Mouse (Mus musculus): ENCODE data around the gene Ttc7. TPM values are rescaled to one million over a fixed set of nuclear protein-coding genes. Genes with fewer than 3 reads are reported as not detected.

The Ttc7 gene
- total RNA-seq, 1 experiment: 2.7 TPM

- H3K4me1 ChIP-seq (ENCODE audit: control insufficient read depth in 2 of 2, insufficient read depth in 2 of 2, low read length in 2 of 2, poor library complexity in 1 of 2): peaks cover 2 to 33% of the 10 kb centered on the region in 2 experiments; a peak in 2 of 4 replicates
Measured at GRCm38 (mm10) chr17:87352106-87352897, 69.6 kb downstream of the Ttc7 start.

GRCm38 (mm10) chr17:87352898-87353225 lies 70.2 kb downstream of the Ttc7 start:
- no peak for TF ChIP-seq ZNF384 (IDR thresholded peaks at IDR 0.05; ENCODE audit: low read depth, low read length)
- Histone ChIP-seq H3K27ac (ENCODE audit: insufficient read depth, low read depth, low read length, poor library complexity, severe bottlenecking) (no peak overlapping the region), H3K36me3 (ENCODE audit: control insufficient read depth, insufficient read depth, low read length, poor library complexity, severe bottlenecking) (no peaks in the 10 kb centered on the region; the same call in 1 of the 2 replicates), H3K4me1 (ENCODE audit: control insufficient read depth in 2 of 2, insufficient read depth in 2 of 2, low read length in 2 of 2, poor library complexity in 1 of 2) (peaks cover 2 to 33% of the 10 kb centered on the region in 2 experiments; a peak in 2 of 4 replicates), H3K9ac (ENCODE audit: insufficient read depth, low read depth, low read length, poor library complexity, severe bottlenecking) (no peak overlapping the region), H3K4me3 (ENCODE audit: insufficient read depth in 1 of 2, low read depth in 1 of 2, low read length in 2 of 2, poor library complexity in 1 of 2, severe bottlenecking in 1 of 2) (no peak overlapping the region), H3K9me3 (ENCODE audit: control insufficient read depth, insufficient read depth, low read depth, low read length) (no peaks in the 10 kb centered on the region)
- in situ Hi-C loops (cut with MboI; ENCODE audit: low sequenced_read_pairs in 2 of 2, unreplicated experiment in 2 of 2): no loop called here
- DNase-seq (ENCODE audit: low read depth, low spot score): no peak

More at GRCm38 (mm10) chr17:87352106-87352897, 69.6 kb downstream of the Ttc7 start:
- no peak overlapping the region for H3K9ac ChIP-seq (ENCODE audit: insufficient read depth, low read depth, low read length, poor library complexity, severe bottlenecking)
- no peaks in the 10 kb centered on the region for H3K9me3 ChIP-seq (ENCODE audit: control insufficient read depth, insufficient read depth, low read depth, low read length)
- no peak overlapping the region for H3K27ac ChIP-seq (ENCODE audit: insufficient read depth, low read depth, low read length, poor library complexity, severe bottlenecking)
- TF ChIP-seq ZNF384 (IDR thresholded peaks at IDR 0.05; ENCODE audit: low read depth, low read length): no peak
- H3K36me3 ChIP-seq (ENCODE audit: control insufficient read depth, insufficient read depth, low read length, poor library complexity, severe bottlenecking): no peaks in the 10 kb centered on the region; the same call in 1 of the 2 replicates
- no peak for DNase-seq (ENCODE audit: low read depth, low spot score)
- no peak overlapping the region for H3K4me3 ChIP-seq (ENCODE audit: insufficient read depth in 1 of 2, low read depth in 1 of 2, low read length in 2 of 2, poor library complexity in 1 of 2, severe bottlenecking in 1 of 2)
- in situ Hi-C loops (cut with MboI; ENCODE audit: low sequenced_read_pairs in 2 of 2, unreplicated experiment in 2 of 2): no loop called here

- TF ChIP-seq ZC3H11A (IDR thresholded peaks at IDR 0.05; ENCODE audit: borderline replicate concordance, low read depth, low read length) (no peak), ZNF384 (IDR thresholded peaks at IDR 0.05; ENCODE audit: low read depth, low read length) (no peak), MAFK (IDR thresholded peaks at IDR 0.05; ENCODE audit: insufficient read depth, low read depth, low read length) (no peak), HCFC1 (IDR thresholded peaks at IDR 0.05; ENCODE audit: borderline replicate concordance, insufficient read depth, low read length) (no peak), CHD2 (IDR thresholded peaks at IDR 0.05; ENCODE audit: low read depth, low read length) (no peak)
- Histone ChIP-seq H3K4me1 (ENCODE audit: control insufficient read depth in 2 of 2, insufficient read depth in 2 of 2, low read length in 2 of 2, poor library complexity in 1 of 2) (peaks cover 2 to 29% of the 10 kb centered on the region in 2 experiments; a peak in 2 of 4 replicates), H3K4me3 (ENCODE audit: insufficient read depth in 1 of 2, low read depth in 1 of 2, low read length in 2 of 2, poor library complexity in 1 of 2, severe bottlenecking in 1 of 2) (no peak overlapping the region), H3K27ac (ENCODE audit: insufficient read depth, low read depth, low read length, poor library complexity, severe bottlenecking) (no peak overlapping the region), H3K36me3 (ENCODE audit: control insufficient read depth, insufficient read depth, low read length, poor library complexity, severe bottlenecking) (no peaks in the 10 kb centered on the region; the same call in 1 of the 2 replicates), H3K9ac (ENCODE audit: insufficient read depth, low read depth, low read length, poor library complexity, severe bottlenecking) (no peak overlapping the region), H3K9me3 (ENCODE audit: control insufficient read depth, insufficient read depth, low read depth, low read length) (no peaks in the 10 kb centered on the region)
- in situ Hi-C loops (cut with MboI; ENCODE audit: low sequenced_read_pairs in 2 of 2, unreplicated experiment in 2 of 2): no loop called here
- no peak for DNase-seq (ENCODE audit: low read depth, low spot score)
Measured at GRCm38 (mm10) chr17:87353745-87354320, 71.1 kb downstream of the Ttc7 start.

GRCm38 (mm10) chr17:87355456-87355855 lies 72.8 kb downstream of the Ttc7 start:
- DNase-seq (ENCODE audit: low read depth, low spot score): no peak
- in situ Hi-C loops (cut with MboI; ENCODE audit: low sequenced_read_pairs in 2 of 2, unreplicated experiment in 2 of 2): no loop called here
- Histone ChIP-seq H3K27ac (ENCODE audit: insufficient read depth, low read depth, low read length, poor library complexity, severe bottlenecking) (no peak overlapping the region), H3K9me3 (ENCODE audit: control insufficient read depth, insufficient read depth, low read depth, low read length) (no peaks in the 10 kb centered on the region), H3K36me3 (ENCODE audit: control insufficient read depth, insufficient read depth, low read length, poor library complexity, severe bottlenecking) (no peaks in the 10 kb centered on the region; the same call in 1 of the 2 replicates), H3K4me3 (ENCODE audit: insufficient read depth in 1 of 2, low read depth in 1 of 2, low read length in 2 of 2, poor library complexity in 1 of 2, severe bottlenecking in 1 of 2) (no peak overlapping the region), H3K9ac (ENCODE audit: insufficient read depth, low read depth, low read length, poor library complexity, severe bottlenecking) (no peak overlapping the region), H3K4me1 (ENCODE audit: control insufficient read depth in 2 of 2, insufficient read depth in 2 of 2, low read length in 2 of 2, poor library complexity in 1 of 2) (peaks cover 2 to 24% of the 10 kb centered on the region in 2 experiments; a peak in 2 of 4 replicates)
- TF ChIP-seq CHD2 (IDR thresholded peaks at IDR 0.05; ENCODE audit: low read depth, low read length) (no peak), HCFC1 (IDR thresholded peaks at IDR 0.05; ENCODE audit: borderline replicate concordance, insufficient read depth, low read length) (no peak), ZC3H11A (IDR thresholded peaks at IDR 0.05; ENCODE audit: borderline replicate concordance, low read depth, low read length) (no peak), ZNF384 (IDR thresholded peaks at IDR 0.05; ENCODE audit: low read depth, low read length) (no peak), MAFK (IDR thresholded peaks at IDR 0.05; ENCODE audit: insufficient read depth, low read depth, low read length) (no peak)
